Mouse (Mus musculus) heart, adult 2 months (tissue): Measurements from ENCODE around the gene Irak4. TPM values are rescaled to one million over a fixed set of nuclear protein-coding genes. Genes with fewer than 3 reads are reported as not detected.
A peak's percentile ranks its signal among the peaks of the same experiment; 100 is the strongest.

ENCODE experiments used
- DNase-seq, 2 experiments: peaks; one replicate each; pipeline ENCODE4 v3.0.0; 2021
- H3K27ac ChIP-seq: fragments of 200-600 bp; 2 replicates; pipeline ENCODE4 v1.8.1; 2022
- H3K27me3 ChIP-seq: fragments of 200-500 bp; 2 replicates; pipeline ENCODE4 v1.6.1; 2012; ENCODE audit warnings: mild to moderate bottlenecking, low read length, inconsistent platforms, mixed read lengths; ENCODE audit not compliant: control insufficient read depth, insufficient read depth
- H3K36me3 ChIP-seq: fragments of 200-500 bp; 2 replicates; pipeline ENCODE4 v1.6.1; 2012; ENCODE audit warnings: low read length, inconsistent platforms; ENCODE audit not compliant: control insufficient read depth, insufficient read depth
- H3K4me1 ChIP-seq: fragments of 200-500 bp; 2 replicates; pipeline ENCODE4 v1.6.1; 2011; ENCODE audit warnings: low read length; ENCODE audit not compliant: control insufficient read depth, insufficient read depth
- H3K4me3 ChIP-seq: fragments of 200-600 bp; 2 replicates; pipeline ENCODE4 v1.8.1; 2022
- H3K79me2 ChIP-seq: fragments of 200-500 bp; replicated peaks from 2 replicates; pipeline ENCODE4 v1.6.1; 2012; ENCODE audit warnings: mild to moderate bottlenecking, inconsistent platforms, low read length, moderate library complexity, mixed read lengths; ENCODE audit not compliant: control insufficient read depth, insufficient read depth
- H3K9ac ChIP-seq: fragments of 200-500 bp; 2 replicates; pipeline ENCODE4 v1.6.1; 2012; ENCODE audit warnings: low read depth, mild to moderate bottlenecking, control low read depth, inconsistent platforms, low read length, mixed read lengths
- CTCF ChIP-seq: fragments of 200-600 bp; IDR thresholded peaks from 2 replicates; pipeline ENCODE4 v1.8.1; 2022; ENCODE audit warnings: antibody characterized with exemption, mild to moderate bottlenecking, moderate library complexity
- EP300 ChIP-seq: fragments of 200-500 bp; IDR thresholded peaks from 2 replicates; pipeline ENCODE4 v1.6.1; 2011; ENCODE audit warnings: low read depth, low read length, control low read depth; ENCODE audit not compliant: insufficient read depth
- POLR2A ChIP-seq: fragments of 200-500 bp; IDR thresholded peaks from 2 replicates; pipeline ENCODE4 v1.6.1; 2011; ENCODE audit warnings: mild to moderate bottlenecking, low read depth, low read length, control low read depth; ENCODE audit not compliant: insufficient read depth
- WGBS: fragments of 180-500 bp; shearing (Covaris S2); methylation state at CpG from one replicate; pipeline ENCODE4 v1.1.7; 2018; 5-methylcytosine and 5-hydroxymethylcytosine counted together
- intact Hi-C: fragments of 180-260 bp; cut with DNase I; formaldehyde crosslinking; loops from one replicate; pipeline ENCODE4 v1.15.1; 2025
- polyA plus RNA-seq: library from polyadenylated mRNA; depleted of rRNA; stranded (reverse); fragments of >200 nt; gene quantifications from 2 replicates; pipeline ENCODE4 v1.2.3, GENCODE M21; 2012; rRNA removed
- total RNA-seq, 2 experiments: library from RNA; stranded (reverse); gene quantifications; 2 replicates each; pipeline ENCODE4 v1.2.3; 2021

Irak4 gene
- total and polyA plus RNA-seq, 3 experiments = 2.6 to 5.9 (median 5.5) TPM

GRCm38 (mm10) chr15:94620909-94621308 lies 77.5 kb downstream of the Irak4 start:
- DNase-seq = no peak
- Histone ChIP-seq H3K4me3 (no peak overlapping the region), H3K36me3 (no peaks in the 10 kb centered on the region), H3K79me2 (no peaks in the 10 kb centered on the region), H3K9ac (no peak overlapping the region), H3K27ac (no peak overlapping the region), H3K4me1 (no peaks in the 10 kb centered on the region), H3K27me3 (no peaks in the 10 kb centered on the region)
- no peak for TF ChIP-seq EP300
- TF ChIP-seq POLR2A = no peak
- TF ChIP-seq CTCF = no peak
- intact Hi-C loops = no loop called here

GRCm38 (mm10) chr15:94628463-94628829 lies 85.0 kb downstream of the Irak4 start:
- DNase-seq = no peak
- Histone ChIP-seq H3K4me3 (no peak overlapping the region), H3K79me2 (no peaks in the 10 kb centered on the region), H3K9ac (peak overlapping the region; percentile 61), H3K36me3 (no peaks in the 10 kb centered on the region), H3K27me3 (peaks cover 4% of the 10 kb centered on the region), H3K27ac (no peak overlapping the region), H3K4me1 (no peaks in the 10 kb centered on the region)
- 57% methylated on average over 2 of the region's 2 CpGs for WGBS
- no peak for TF ChIP-seq CTCF
- no peak for TF ChIP-seq POLR2A
- no peak for TF ChIP-seq EP300
- intact Hi-C loops = no loop called here

- H3K36me3 ChIP-seq = no peaks in the 10 kb centered on the region
- intact Hi-C loops = no loop called here
- peak within 1 kb of the TSS; percentile 59 for H3K4me3 ChIP-seq
- H3K79me2 ChIP-seq = no peaks in the 10 kb centered on the region
- H3K27me3 ChIP-seq = peaks cover 4% of the 10 kb centered on the region
- 2% methylated on average over 87 of the region's 96 CpGs for WGBS
- H3K4me1 ChIP-seq = no peaks in the 10 kb centered on the region
- peak within 1 kb of the TSS; percentile 61 for H3K9ac ChIP-seq
- peak within 1 kb of the TSS; percentile 52 for H3K27ac ChIP-seq
- TF ChIP-seq EP300 (no peak), CTCF (peak; percentile 13; the same call in 1 of the 2 replicates), POLR2A (no peak)
- DNase-seq = peak; percentile 52 to 62
These were observed 85.6 kb downstream of the Irak4 start, which contains the start of gene Tmem117 for GRCm38 (mm10) chr15:94628830-94629601. TSS of gene Tmem117 (plus strand) at chr15:94629232.

GRCm38 (mm10) chr15:94630553-94630952 lies 87.1 kb downstream of the Irak4 start:
- no peak overlapping the region for H3K9ac ChIP-seq
- H3K27ac ChIP-seq = no peak overlapping the region
- H3K4me3 ChIP-seq = no peak overlapping the region
- intact Hi-C loops = no loop called here
- no peaks in the 10 kb centered on the region for H3K79me2 ChIP-seq
- no peaks in the 10 kb centered on the region for H3K36me3 ChIP-seq
- 85% methylated on average over 4 of the region's 4 CpGs for WGBS
- no peak for DNase-seq
- peaks cover 4% of the 10 kb centered on the region for H3K27me3 ChIP-seq
- TF ChIP-seq POLR2A (no peak), EP300 (no peak), CTCF (no peak)
- H3K4me1 ChIP-seq = no peaks in the 10 kb centered on the region

Other genes with a start within 250 kb of the Irak4 start
- under 1 TPM; 0.08 to 0.09 TPM for gene Adamts20, start 78.2 kb upstream of the Irak4 start, total RNA-seq
- 0.16 and 0.29 TPM in 2 replicates for gene Adamts20, start 78.2 kb upstream of the Irak4 start, polyA plus RNA-seq
- 1 to 10 TPM; 1.3 to 2.0 TPM for gene Pus7l, start 96 bp upstream of the Irak4 start, total RNA-seq
- 1.3 TPM in 2 replicates for gene Pus7l, start 96 bp upstream of the Irak4 start, polyA plus RNA-seq
- 10 to 100 TPM; 12.8 to 18.1 TPM for gene Twf1, start 46.2 kb downstream of the Irak4 start, total RNA-seq
- 10.1 and 16.0 TPM in 2 replicates for gene Twf1, start 46.2 kb downstream of the Irak4 start, polyA plus RNA-seq
- gene Tmem117, start 85.6 kb downstream of the Irak4 start, total RNA-seq = 10 to 100 TPM; 12.5 to 12.6 TPM
- gene Tmem117, start 85.6 kb downstream of the Irak4 start, polyA plus RNA-seq = 3.0 and 7.4 TPM in 2 replicates